Mouse (Mus musculus) cortical plate, adult 2 months (tissue): ENCODE data around the gene Shroom4.

Experiments used
- CTCF ChIP-seq: fragments of 200-500 bp; IDR thresholded peaks from 2 replicates; pipeline ENCODE4 v1.5.1; 2011; ENCODE audit warnings: mild to moderate bottlenecking, control low read depth, low read length; ENCODE audit not compliant: insufficient read depth; ENCODE audit errors: extremely low read depth
- POLR2A ChIP-seq: fragments of 200-500 bp; IDR thresholded peaks from 2 replicates; pipeline ENCODE4 v1.6.1; 2011; ENCODE audit warnings: mild to moderate bottlenecking, low read length, control low read depth; ENCODE audit not compliant: insufficient read depth; ENCODE audit errors: extremely low read depth

DNA sequence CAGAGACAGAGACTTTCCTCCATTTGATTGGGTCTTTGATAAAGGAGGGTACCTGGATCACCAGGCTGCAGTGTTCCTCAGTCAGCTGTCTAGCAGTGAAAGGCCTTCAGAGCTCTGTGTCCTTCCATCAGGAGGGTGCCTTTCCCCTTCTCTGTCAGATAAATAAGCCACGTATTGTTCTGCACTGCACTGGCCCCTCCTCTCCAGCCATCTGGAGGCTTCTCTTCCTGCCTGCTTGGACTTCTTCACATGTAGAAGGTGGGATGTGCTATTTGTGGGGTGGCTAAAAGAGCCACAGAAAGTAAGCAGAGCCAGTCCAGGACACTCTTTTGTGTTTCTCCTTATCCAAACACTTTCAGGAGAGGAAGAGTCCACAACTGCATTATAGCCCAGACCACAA lies 174.9 kb downstream of the Shroom4 start:
- TF ChIP-seq CTCF (no peak), POLR2A (no peak)
